Mouse (Mus musculus) liver, embryonic 11.5 days (tissue): ENCODE data around the gene Pdk1. TPM values are rescaled to one million over a fixed set of nuclear protein-coding genes. Genes with fewer than 3 reads are reported as not detected.

Source experiments
- ATAC-seq: fragments of 200-750 bp; cut with Nextera tagmentation; replicated peaks from 2 replicates; pipeline ENCODE4 v1.8.0; 2017; ENCODE audit warnings: moderate number of reproducible peaks, mild to moderate bottlenecking, moderate TSS enrichment, moderate library complexity; ENCODE audit not compliant: low FRiP score
- DNase-seq: peaks from one replicate; pipeline ENCODE4 v3.0.0-alpha.2; 2017; ENCODE audit warnings: low spot score
- H3K27ac ChIP-seq: fragments of 300-500 bp; sonication (generic); 2 replicates; pipeline ENCODE4 v1.5.1; 2014; ENCODE audit warnings: mild to moderate bottlenecking, low read depth, low read length, control low read depth
- H3K27me3 ChIP-seq: fragments of 300-500 bp; sonication (generic); replicated peaks from 2 replicates; pipeline ENCODE4 v1.6.1; 2014; ENCODE audit warnings: low read length, mixed read lengths; ENCODE audit not compliant: control insufficient read depth, insufficient read depth
- H3K36me3 ChIP-seq: fragments of 300-500 bp; sonication (generic); 2 replicates; pipeline ENCODE4 v1.6.1; 2014; ENCODE audit warnings: mild to moderate bottlenecking, low read length, moderate library complexity, mixed read lengths; ENCODE audit not compliant: control insufficient read depth, insufficient read depth
- H3K4me1 ChIP-seq: fragments of 300-500 bp; sonication (generic); replicated peaks from 2 replicates; pipeline ENCODE4 v1.6.1; 2014; ENCODE audit warnings: low read length, mixed read lengths; ENCODE audit not compliant: control insufficient read depth, insufficient read depth
- H3K4me2 ChIP-seq: fragments of 300-500 bp; sonication (generic); 2 replicates; pipeline ENCODE4 v1.6.1; 2014; ENCODE audit warnings: mild to moderate bottlenecking, control low read depth, moderate library complexity
- H3K4me3 ChIP-seq: fragments of 300-500 bp; sonication (generic); 2 replicates; pipeline ENCODE4 v1.5.1; 2014; ENCODE audit warnings: low read depth, low read length, control low read depth
- H3K9ac ChIP-seq: fragments of 300-500 bp; sonication (generic); 2 replicates; pipeline ENCODE4 v1.6.1; 2014; ENCODE audit warnings: low read depth, low read length, control low read depth
- H3K9me3 ChIP-seq: fragments of 300-500 bp; sonication (generic); 2 replicates; pipeline ENCODE4 v1.6.1; 2016; ENCODE audit warnings: low read length, inconsistent platforms, mixed read lengths; ENCODE audit not compliant: control insufficient read depth
- WGBS: fragments of 180-500 bp; shearing (Covaris S2); extraction: QIAGEN DNeasy Blood & Tissue Kit; methylation state at CpG from one replicate; pipeline ENCODE4 v1.1.7; 2014; 5-methylcytosine and 5-hydroxymethylcytosine counted together
- polyA plus RNA-seq: library from polyadenylated mRNA; unstranded; fragments of >200 nt; fragmentation: Nextera tagmentation; extraction: Ambion mirVana; gene quantifications from 2 replicates; pipeline ENCODE4 v1.2.1, GENCODE M21; 2014

Gene Pdk1
- polyA plus RNA-seq, 1 experiment from 2014 or later, result 133 TPM

DNA sequence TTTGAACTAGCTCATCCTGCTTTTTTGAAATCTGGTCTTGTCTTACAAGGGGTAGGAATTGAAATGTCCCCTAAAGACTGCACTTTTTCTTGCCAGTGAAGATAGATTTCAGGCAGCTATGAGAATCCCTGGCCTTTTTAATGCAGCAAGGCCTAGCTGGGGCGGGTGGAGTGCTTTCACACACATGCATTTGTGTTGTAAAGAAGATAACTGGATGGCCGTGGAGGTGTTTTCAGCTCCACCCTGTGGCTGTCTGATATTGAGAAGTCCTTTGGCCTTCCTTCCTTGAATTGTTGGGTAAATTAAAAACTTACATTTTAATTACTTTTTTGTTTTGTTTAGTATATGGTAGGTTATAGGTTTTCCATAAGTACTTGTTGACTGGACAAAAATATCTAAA, 5.4 kb downstream of the Pdk1 start:
- peaks cover 22% of the 10 kb centered on the region; the same call in 1 of the 2 replicates for H3K36me3 ChIP-seq
- H3K27ac ChIP-seq, result peak overlapping the region; percentile 53; the same call in 1 of the 2 replicates
- 49% methylated on average over 2 of the region's 2 CpGs for WGBS
- H3K9me3 ChIP-seq, result no peaks in the 10 kb centered on the region
- no peak overlapping the region for H3K9ac ChIP-seq
- peaks cover 29% of the 10 kb centered on the region for H3K4me1 ChIP-seq
- peak; percentile 76 for ATAC-seq
- no peaks in the 10 kb centered on the region for H3K27me3 ChIP-seq
- H3K4me2 ChIP-seq, result peak overlapping the region; percentile 16
- H3K4me3 ChIP-seq, result no peak overlapping the region
- no peak for DNase-seq

DNA sequence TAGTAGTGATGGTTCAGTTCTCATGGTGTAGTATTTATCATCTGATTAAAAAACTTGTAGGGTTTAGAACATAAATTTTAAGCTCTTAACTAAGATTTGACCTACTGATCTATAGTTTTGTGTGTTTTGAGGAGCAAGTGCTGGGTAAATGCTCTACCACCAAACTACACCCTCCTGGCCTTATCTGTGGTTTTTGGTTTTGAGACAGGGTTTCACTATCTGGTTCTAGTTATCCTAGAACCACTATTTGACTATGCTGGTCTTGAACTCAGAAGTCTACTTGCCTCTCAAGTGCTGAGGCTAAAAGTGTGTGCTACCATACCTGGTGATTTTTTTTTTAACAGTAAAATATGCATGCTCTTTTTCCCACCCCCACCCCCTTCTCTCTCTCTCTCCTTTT, 5.9 kb downstream of the Pdk1 start:
- Histone ChIP-seq H3K27me3 (no peaks in the 10 kb centered on the region), H3K9ac (no peak overlapping the region), H3K36me3 (peaks cover 27% of the 10 kb centered on the region), H3K4me2 (no peak overlapping the region; the same call in 1 of the 2 replicates), H3K27ac (no peak overlapping the region), H3K4me1 (peaks cover 29% of the 10 kb centered on the region), H3K4me3 (no peak overlapping the region), H3K9me3 (no peaks in the 10 kb centered on the region)
- DNase-seq (no peak), ATAC-seq (peak; percentile 66)

- no peak for DNase-seq
- Histone ChIP-seq H3K27me3 (no peaks in the 10 kb centered on the region), H3K36me3 (peaks cover 42% of the 10 kb centered on the region), H3K4me1 (peaks cover 2% of the 10 kb centered on the region), H3K9ac (no peak overlapping the region), H3K4me3 (no peak overlapping the region), H3K27ac (no peak overlapping the region), H3K4me2 (no peak overlapping the region), H3K9me3 (no peaks in the 10 kb centered on the region)
- no peak for ATAC-seq
- 86% methylated on average over 19 of the region's 19 CpGs for WGBS
Measured at GRCm38 (mm10) chr2:71882914-71883651, 10.1 kb downstream of the Pdk1 start.

DNA sequence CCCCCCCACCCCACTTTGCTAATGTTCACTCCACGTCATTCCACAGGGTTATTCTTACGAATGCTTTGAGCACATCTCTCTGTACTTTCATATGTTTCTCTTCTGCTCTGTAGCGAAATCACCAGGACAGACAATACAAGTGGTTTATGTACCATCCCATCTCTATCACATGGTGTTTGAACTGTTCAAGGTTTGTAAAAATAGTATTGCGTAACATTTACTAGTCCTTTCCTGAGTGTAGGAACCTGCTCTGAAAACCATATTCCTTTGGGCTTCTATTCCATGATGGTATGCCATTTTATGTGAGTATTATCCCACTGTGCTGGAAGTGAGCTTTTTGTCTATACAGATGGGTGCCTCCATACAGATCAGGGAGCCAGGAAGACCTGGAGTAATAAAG, 14.2 kb downstream of the Pdk1 start:
- Histone ChIP-seq H3K4me2 (no peak overlapping the region), H3K36me3 (peaks cover 62% of the 10 kb centered on the region), H3K27me3 (no peaks in the 10 kb centered on the region), H3K4me3 (no peak overlapping the region), H3K9me3 (no peaks in the 10 kb centered on the region), H3K27ac (no peak overlapping the region), H3K4me1 (no peaks in the 10 kb centered on the region), H3K9ac (no peak overlapping the region)
- ATAC-seq (no peak), DNase-seq (no peak)
- WGBS, result 92% methylated on average over 4 of the region's 4 CpGs

DNA sequence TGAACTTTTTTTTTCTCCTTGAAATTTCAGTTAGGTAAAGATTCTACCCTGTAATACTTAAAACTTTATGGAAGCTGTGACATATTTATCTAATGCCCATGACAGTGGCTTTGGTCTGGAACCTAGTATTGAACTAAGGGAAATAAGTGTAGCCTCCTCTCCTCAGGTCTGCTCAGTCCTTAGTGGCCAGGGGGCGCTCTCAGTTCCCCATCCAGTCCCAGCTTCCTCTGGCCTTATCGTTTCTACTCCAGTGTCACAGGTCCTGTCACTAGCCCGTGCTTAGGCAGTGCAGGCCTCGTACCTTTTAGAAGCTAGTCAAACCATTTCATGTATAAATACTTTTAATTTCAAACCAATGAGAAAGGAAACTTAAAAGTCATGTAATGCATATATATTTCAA, 15.4 kb downstream of the Pdk1 start:
- no peak for DNase-seq
- ATAC-seq, result no peak
- H3K9ac ChIP-seq, result no peak overlapping the region
- H3K9me3 ChIP-seq, result no peaks in the 10 kb centered on the region
- H3K4me3 ChIP-seq, result no peak overlapping the region
- H3K27ac ChIP-seq, result no peak overlapping the region
- no peaks in the 10 kb centered on the region for H3K27me3 ChIP-seq
- WGBS, result 65% methylated on average over 4 of the region's 4 CpGs
- H3K4me2 ChIP-seq, result no peak overlapping the region
- no peaks in the 10 kb centered on the region for H3K4me1 ChIP-seq
- H3K36me3 ChIP-seq, result peaks cover 67% of the 10 kb centered on the region

DNA sequence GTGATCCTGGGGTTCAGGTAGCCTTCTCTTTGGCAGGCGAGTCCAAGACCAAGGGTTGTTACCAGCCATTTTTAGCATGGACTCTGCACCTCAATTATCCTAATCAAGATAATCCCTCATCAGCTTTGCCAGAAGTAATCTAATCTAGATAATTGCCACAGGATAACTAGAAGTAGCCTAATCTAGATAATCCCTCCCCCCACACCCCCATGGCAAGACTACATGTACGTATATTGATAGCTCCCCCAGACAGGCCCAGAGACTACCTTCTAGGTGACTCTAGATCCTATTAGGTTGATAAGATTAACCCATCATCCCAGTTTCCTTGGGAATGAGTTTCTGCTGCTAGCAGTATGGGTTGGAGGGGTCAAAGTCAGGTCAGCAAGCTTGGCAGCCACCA, 18.5 kb downstream of the Pdk1 start:
- DNase-seq (no peak), ATAC-seq (no peak)
- WGBS, result 82% methylated on average over 2 of the region's 2 CpGs
- Histone ChIP-seq H3K9ac (no peak overlapping the region), H3K27me3 (no peaks in the 10 kb centered on the region), H3K27ac (no peak overlapping the region), H3K9me3 (no peaks in the 10 kb centered on the region), H3K4me2 (no peak overlapping the region), H3K36me3 (peaks cover 52% of the 10 kb centered on the region), H3K4me1 (no peaks in the 10 kb centered on the region), H3K4me3 (no peak overlapping the region)

- Histone ChIP-seq H3K9ac (no peak overlapping the region), H3K27me3 (no peaks in the 10 kb centered on the region), H3K36me3 (peaks cover 50% of the 10 kb centered on the region), H3K4me3 (no peak overlapping the region), H3K4me1 (no peaks in the 10 kb centered on the region), H3K27ac (no peak overlapping the region), H3K9me3 (no peaks in the 10 kb centered on the region), H3K4me2 (no peak overlapping the region)
- ATAC-seq, result no peak
- 95% methylated on average over 7 of the region's 7 CpGs for WGBS
- DNase-seq, result no peak
Measured at GRCm38 (mm10) chr2:71892741-71893349, 19.8 kb downstream of the Pdk1 start.

DNA sequence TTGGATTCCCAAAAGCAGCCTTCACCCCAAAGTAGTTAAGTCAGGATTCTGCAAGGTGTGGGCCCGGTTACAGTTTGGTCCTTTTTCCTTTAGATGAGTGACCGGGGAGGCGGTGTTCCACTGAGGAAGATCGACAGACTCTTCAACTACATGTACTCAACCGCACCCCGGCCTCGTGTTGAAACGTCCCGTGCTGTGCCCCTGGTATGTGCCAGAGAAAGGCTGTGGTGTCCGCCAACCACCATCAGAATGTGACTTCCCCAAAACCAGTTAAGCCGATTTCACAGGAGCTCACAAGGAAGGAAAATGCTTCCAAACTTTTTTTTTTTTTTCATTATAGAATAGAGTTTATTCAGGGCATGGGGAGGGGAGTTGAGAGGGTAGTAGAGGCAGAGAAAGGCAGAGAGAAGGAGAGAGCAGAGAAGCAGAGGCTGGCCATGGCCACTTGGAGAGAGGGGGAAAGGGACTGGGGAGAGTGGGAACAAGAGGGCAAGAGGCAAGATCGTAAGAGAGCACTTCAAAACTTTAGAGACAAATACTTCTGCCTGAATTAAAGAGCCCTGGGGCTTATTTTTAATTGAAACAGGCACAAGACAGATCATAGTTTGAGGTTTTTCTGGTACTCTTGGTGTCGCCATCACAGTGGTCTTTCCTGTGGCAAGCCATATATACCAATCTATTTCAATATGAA, 22.7 kb downstream of the Pdk1 start:
- ATAC-seq (no peak), DNase-seq (no peak)
- H3K4me1 ChIP-seq, result no peaks in the 10 kb centered on the region
- no peaks in the 10 kb centered on the region for H3K9me3 ChIP-seq
- peaks cover 41% of the 10 kb centered on the region for H3K36me3 ChIP-seq
- 92% methylated on average over 13 of the region's 13 CpGs for WGBS
- no peaks in the 10 kb centered on the region for H3K27me3 ChIP-seq
- H3K4me3 ChIP-seq, result no peak overlapping the region
- H3K9ac ChIP-seq, result no peak overlapping the region
- no peak overlapping the region for H3K27ac ChIP-seq
- no peak overlapping the region for H3K4me2 ChIP-seq
